Mouse (Mus musculus): ENCODE measurements around the gene Heph.
"Not testable (repeated sequence)": the region's sequence is repeated elsewhere in the genome, so short reads cannot be mapped to it uniquely, and the experiment has no call there.

The Heph gene

DNA sequence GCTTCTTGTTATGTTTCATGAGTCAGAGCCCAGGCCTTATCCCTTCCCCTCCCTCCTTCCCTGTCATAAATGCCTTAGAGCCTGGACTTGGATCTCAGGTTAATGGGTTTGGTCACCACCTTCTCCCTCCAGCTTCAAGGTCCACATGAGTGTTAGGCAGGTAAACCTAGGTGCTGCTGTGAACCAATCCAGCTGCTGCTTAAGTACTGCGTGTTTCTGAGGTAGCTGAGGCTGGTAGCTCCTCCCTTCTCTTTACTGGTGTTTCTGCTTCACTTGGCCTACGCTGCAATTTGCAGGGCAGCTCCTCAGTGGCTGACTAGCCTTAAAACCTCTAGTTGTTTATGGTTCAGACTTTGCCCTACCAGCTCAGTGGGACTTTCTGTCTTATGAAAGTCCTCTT, at the start of gene Heph:
Gene Heph, plus strand, starts transcription at position 211 of the 400 bp plus-strand sequence.
- no peak for DNase-seq (ENCODE audit: low spot score in 2 of 2)

DNA sequence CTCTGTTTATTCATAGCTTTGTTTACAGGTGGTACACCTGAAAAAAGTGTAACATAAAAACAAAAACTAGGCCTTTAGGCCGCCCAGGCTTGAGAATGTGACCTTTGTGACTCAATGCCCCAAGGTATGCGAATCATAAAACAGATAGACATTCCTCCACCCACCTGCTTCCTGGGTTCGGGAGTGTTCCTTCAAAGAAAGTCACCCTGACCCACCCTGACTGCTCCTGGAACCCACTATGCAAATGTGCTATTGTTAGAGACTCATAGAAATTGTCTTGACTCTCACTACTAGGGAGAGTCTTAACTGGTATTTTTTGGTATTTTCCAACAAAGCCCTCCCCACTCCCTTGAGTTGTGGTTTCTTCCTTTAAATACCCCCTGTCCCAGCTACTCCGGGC, 39.8 kb upstream of the Heph start:
- DNase-seq (ENCODE audit: low spot score in 2 of 2) = not testable (repeated sequence)

DNA sequence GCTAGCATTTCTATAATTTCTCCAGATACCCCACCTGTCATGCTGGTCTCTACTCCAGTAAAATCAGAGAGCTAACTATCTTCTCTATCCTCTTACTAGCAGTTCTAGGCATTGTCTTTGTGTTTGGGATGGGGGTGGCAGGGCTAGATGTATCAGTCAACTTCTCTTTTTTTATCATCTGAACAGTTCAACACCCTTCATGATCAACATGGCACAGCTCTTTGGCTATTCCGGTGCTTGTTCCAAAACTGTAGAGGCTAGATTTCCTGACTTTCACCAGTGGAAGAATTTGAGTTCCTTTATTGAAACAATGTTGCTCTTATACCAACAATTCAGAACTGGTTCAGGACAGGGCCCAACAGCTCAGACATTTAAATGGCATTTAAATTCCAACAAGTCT, 38.2 kb upstream of the Heph start:
- no peak for DNase-seq (ENCODE audit: low spot score in 2 of 2)

DNA sequence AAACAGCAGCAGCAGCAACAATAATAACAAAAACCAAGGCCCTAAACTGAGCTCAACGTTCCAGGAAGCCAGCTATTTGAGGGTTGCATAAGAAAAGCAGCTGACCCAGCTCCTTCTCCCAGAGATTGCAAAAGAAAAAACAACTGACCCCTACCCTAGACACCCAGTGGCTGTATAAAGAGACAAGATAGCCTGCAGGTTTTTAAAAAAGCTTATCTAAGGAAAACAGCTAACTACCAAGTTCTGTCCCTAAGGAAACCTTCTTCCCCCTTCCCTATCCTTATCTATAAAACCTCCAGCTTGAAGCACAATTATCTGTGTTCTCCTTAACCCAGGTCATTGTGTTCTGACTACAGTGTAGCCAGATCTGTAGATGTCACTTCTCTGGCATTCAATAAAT, 37.4 kb upstream of the Heph start:
- DNase-seq (ENCODE audit: low spot score in 2 of 2) = no peak

DNA sequence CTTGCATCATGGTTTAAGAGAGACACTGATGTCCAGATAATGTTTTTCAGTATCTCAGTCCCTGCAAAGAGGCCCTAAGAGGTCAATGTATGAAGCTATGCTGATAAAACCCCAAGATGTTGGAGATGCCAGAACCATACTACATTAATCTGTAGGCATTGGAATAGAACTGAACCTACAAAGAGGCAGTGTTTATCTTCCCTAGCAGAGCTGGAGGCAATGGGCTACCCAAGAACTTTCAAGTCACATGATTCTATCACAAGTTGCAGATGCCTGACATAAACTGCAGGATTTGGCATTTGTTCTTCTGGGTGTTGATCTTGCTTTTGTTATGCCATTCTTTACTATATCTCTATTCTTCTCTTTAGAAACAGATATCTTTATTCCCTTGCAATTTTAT, 35.8 kb upstream of the Heph start:
- DNase-seq (ENCODE audit: low spot score in 2 of 2) = no peak

DNA sequence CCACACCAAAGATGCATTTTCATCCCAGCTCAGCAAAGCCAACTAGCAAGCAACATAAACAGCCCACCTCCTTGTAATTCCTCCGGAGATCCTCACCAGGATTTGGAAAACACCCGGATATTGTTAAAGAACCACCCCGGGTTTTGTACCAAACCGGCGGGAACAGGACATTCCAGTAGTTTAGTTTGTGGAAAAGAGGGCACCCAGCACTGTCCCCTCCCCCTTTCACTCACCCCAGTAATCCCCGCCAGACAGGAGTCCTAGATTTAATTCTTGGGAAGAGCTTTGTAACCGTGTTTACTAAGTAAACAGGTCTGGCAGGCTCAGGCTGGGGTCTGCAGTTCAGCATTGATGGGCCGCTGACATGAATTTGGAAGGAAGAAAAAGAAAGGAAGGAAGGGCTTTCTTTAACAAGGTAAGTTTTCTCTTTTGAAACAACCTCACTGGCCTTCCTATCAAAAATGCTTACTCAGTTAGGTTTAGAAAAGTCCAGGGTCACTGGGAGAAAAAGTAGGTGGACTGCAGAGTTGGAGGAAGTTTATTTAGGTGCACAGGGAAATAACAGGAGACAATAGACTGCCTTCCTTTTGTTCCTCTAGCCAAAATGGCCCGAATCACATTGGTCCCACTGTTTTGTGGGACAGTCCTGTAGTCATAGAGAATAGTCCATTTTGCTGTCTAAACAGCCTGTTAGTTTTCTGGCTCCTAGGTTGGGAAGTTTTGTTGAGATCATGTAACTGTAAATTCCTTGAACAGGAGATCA, 1.2 kb downstream of the Heph start, which contains the start of gene Hsf3:
Gene Hsf3, minus strand, starts transcription at position 94 of the 763 bp plus-strand sequence.
- no peak for DNase-seq (ENCODE audit: low spot score in 2 of 2)

DNA sequence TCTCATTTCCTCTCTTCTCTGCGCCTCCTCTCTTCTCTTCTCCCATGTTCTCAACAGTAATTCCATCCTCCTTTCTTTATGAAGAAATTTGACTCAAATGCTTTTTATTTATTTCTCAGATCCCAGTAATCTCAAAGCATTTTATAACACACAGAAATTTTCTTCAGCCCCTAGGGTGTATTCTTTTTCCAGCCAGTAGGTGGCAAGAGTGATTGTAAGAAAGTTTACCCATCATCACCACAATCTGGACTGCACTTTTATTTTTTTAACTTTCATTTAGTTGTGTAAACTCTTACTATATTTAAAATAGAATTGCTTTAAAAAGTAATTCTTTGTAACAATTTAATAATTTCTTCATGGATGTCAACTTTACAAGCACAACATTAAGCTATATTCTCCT, 46.4 kb downstream of the Heph start:
- DNase-seq (ENCODE audit: low spot score in 2 of 2) = no peak

All from natural killer cell, adult 2 months (primary cell).